Mouse (Mus musculus) stomach, postnatal 0 days (tissue): ENCODE data around the gene Plekhg6.

Experiments
- CTCF ChIP-seq: IDR thresholded peaks from 2 replicates; pipeline ENCODE4 v1.5.1; 2016; ENCODE audit warnings: antibody characterized with exemption, low read depth, mild to moderate bottlenecking, moderate library complexity
- EP300 ChIP-seq: optimal IDR thresholded peaks from 2 replicates; pipeline ENCODE3; 2016; ENCODE audit warnings: antibody characterized with exemption

DNA sequence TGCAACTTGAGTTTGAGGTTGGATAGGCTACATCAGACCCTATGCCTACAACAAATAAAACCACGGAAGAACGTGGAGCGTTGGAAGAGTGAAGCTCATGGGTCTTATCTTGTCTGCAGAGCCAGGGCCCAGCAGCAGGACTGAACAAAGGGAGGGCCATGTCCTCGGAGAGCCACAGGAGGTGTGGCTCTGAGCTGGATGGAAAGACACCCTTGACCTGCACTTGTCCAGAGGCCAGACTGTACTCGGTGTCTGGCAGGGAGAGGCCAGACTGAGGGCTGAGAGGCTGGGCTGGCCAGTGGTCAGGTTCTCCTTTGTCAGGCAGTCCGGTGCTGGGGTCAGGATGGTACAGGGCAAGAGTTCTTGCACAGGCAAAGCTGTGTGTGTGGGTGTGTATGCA, 55.3 kb downstream of the Plekhg6 start:
- TF ChIP-seq EP300 (no peak), CTCF (no peak)
